Mouse (Mus musculus) kidney, adult 2 months (tissue): Measurements from ENCODE around the gene Tec. TPM values are rescaled to one million over a fixed set of nuclear protein-coding genes. Genes with fewer than 3 reads are reported as not detected.

Source experiments
- DNase-seq: peaks from one replicate; pipeline ENCODE4 v3.0.0; 2021
- H3K27ac ChIP-seq: fragments of 200-500 bp; 2 replicates; pipeline ENCODE4 v1.5.1; 2012; ENCODE audit warnings: low read depth, low read length, control low read depth, inconsistent platforms; ENCODE audit not compliant: insufficient read depth
- H3K27me3 ChIP-seq: fragments of 200-500 bp; replicated peaks from 2 replicates; pipeline ENCODE4 v1.6.1; 2012; ENCODE audit warnings: mild to moderate bottlenecking, moderate library complexity, low read length, inconsistent platforms; ENCODE audit not compliant: control insufficient read depth, insufficient read depth
- H3K36me3 ChIP-seq: fragments of 200-500 bp; 2 replicates; pipeline ENCODE4 v1.6.1; 2012; ENCODE audit warnings: mild to moderate bottlenecking, moderate library complexity, low read length, inconsistent platforms; ENCODE audit not compliant: control insufficient read depth, insufficient read depth
- H3K4me1 ChIP-seq: fragments of 200-500 bp; 2 replicates; pipeline ENCODE4 v1.6.1; 2011; ENCODE audit warnings: low read length; ENCODE audit not compliant: control insufficient read depth, insufficient read depth
- H3K4me3 ChIP-seq: fragments of 200-500 bp; 2 replicates; pipeline ENCODE4 v1.5.1; 2011; ENCODE audit warnings: mild to moderate bottlenecking, low read depth, low read length, control low read depth; ENCODE audit not compliant: insufficient read depth
- CTCF ChIP-seq: fragments of 200-500 bp; conservative IDR thresholded peaks from 2 replicates; pipeline ENCODE4 v1.5.1; 2011; ENCODE audit warnings: low read depth, mild to moderate bottlenecking, control low read depth, low read length, moderate library complexity, mixed read lengths; ENCODE audit not compliant: insufficient read depth, insufficient read length
- POLR2A ChIP-seq: fragments of 200-500 bp; IDR thresholded peaks from one replicate; pipeline ENCODE4 v1.6.1; 2011; ENCODE audit warnings: low read depth, low read length, control low read depth
- whole genome bisulfite sequencing: fragments of 180-500 bp; shearing (Covaris S2); methylation state at CpG from one replicate; pipeline ENCODE4 v1.1.7; 2018; 5-methylcytosine and 5-hydroxymethylcytosine counted together
- polyA plus RNA-seq: library from polyadenylated mRNA; depleted of rRNA; stranded (reverse); fragments of >200 nt; gene quantifications from 2 replicates; pipeline ENCODE4 v1.2.3, GENCODE M21; 2012

Gene Tec
- polyA plus RNA-seq, 1 experiment: 8.1 TPM

DNA sequence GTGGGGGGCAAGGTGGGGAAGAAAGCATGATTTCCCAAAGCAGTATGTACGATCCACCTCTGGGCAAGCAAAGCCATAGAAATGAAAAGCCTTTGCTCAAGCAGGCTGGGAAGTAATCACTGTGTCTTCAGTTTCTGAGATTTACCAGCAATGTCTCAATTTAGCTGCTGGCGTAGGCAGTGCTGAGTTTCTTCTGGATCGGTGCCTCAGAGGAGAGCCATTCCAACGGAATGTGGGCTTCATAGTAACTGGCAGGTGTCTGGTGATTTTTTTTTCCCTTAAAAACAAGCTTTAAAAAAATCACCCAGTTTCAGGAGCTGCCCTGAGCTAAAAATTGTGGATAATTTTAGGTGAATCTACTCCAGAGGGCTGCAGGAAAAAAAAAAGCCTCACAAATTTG, 120.9 kb downstream of the Tec start:
- H3K4me3 ChIP-seq: no peak overlapping the region
- WGBS: 74% methylated on average over 4 of the region's 4 CpGs
- no peaks in the 10 kb centered on the region for H3K4me1 ChIP-seq
- DNase-seq: no peak
- H3K27me3 ChIP-seq: no peaks in the 10 kb centered on the region
- TF ChIP-seq POLR2A (no peak), CTCF (no peak)
- H3K36me3 ChIP-seq: no peaks in the 10 kb centered on the region
- no peak overlapping the region for H3K27ac ChIP-seq

DNA sequence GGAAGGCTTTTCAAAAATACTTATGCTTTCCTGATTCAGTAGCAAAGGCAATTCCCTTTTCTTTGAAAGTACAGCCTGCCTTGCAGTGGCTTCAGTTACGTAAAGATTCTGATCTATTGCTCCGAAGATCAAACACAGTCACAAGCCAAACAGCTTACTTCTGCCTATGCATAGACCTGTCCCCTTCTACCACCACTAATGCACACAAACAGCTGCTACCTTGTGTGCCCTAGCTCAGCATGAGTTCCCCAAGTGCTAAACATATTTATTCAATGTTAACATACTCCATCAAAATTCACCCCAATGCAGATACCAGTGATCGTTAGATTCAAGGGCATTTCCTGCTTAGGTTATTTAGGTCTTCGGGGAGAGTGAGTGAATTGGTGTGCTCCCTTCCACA, 121.8 kb downstream of the Tec start:
- 72% methylated on average over 4 of the region's 4 CpGs for WGBS
- Histone ChIP-seq H3K4me1 (no peaks in the 10 kb centered on the region), H3K36me3 (no peaks in the 10 kb centered on the region), H3K4me3 (no peak overlapping the region), H3K27ac (no peak overlapping the region), H3K27me3 (no peaks in the 10 kb centered on the region)
- DNase-seq: no peak
- TF ChIP-seq POLR2A (no peak), CTCF (no peak)

DNA sequence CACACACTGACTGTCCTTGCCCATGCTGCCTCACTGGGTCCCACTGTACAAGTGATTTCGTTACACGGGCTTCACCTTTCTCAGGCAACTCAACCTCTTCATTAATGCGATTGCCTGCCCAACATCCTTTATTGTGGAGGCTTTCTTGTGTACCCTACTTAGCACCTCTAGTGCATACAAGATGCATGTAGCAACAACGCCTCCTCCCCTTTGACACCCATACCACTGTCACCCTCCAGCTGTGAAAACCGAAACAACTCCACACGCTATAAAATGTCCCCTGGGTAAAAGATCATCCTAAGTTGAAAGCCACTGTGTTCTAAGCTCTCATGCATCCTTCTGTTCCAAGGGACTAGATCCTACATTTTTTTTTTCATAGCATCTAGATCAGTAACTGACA, 125.2 kb downstream of the Tec start:
- Histone ChIP-seq H3K27ac (no peak overlapping the region), H3K4me1 (no peaks in the 10 kb centered on the region), H3K36me3 (no peaks in the 10 kb centered on the region), H3K27me3 (no peaks in the 10 kb centered on the region), H3K4me3 (no peak overlapping the region)
- TF ChIP-seq CTCF (no peak), POLR2A (no peak)
- 93% methylated on average over 6 of the region's 6 CpGs for WGBS
- no peak for DNase-seq

DNA sequence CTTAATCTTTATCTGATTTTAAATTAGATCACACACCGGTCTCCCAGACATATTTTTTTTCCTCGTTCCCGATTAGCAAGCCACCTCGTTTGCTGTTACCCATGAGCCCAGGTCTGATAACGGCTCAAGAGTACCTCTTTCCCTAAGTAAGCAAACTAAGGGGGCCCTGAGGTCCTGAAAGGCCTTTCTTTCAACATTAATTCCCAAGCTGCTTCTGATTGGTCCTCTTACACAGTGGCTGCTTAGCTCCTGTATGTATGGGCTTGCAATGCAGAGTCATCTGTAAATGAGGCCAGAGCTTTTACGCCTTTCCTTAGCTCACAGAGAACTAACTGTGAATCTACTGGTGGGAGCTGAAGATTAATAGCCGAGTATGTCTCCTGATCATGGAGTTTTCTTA, 131.4 kb downstream of the Tec start:
- Histone ChIP-seq H3K27ac (no peak overlapping the region), H3K36me3 (no peaks in the 10 kb centered on the region), H3K27me3 (no peaks in the 10 kb centered on the region), H3K4me1 (no peaks in the 10 kb centered on the region), H3K4me3 (no peak overlapping the region)
- no peak for DNase-seq
- no peak for TF ChIP-seq POLR2A
- TF ChIP-seq CTCF: no peak
- WGBS: 78% methylated on average over 7 of the region's 7 CpGs

DNA sequence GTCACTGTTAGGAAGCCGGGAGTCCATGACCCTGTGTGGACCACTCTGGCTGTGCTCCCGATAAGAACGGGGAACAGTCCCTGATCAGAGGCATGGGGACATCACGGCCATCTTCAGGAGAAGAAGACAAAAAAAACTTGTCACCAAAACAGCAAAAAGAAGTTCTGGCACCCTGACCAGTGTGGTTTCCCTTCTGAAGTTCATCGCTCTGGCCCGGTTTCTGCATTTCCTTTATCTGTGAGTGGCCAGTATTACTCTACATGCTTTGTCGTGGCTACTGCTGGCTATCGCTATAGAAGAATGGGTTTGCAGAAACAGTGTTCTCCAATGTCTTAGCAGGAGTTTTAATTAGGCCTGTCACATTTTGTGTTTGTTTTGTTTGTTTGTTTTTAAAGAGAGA, 131.8 kb downstream of the Tec start:
- no peak for DNase-seq
- no peak for TF ChIP-seq CTCF
- no peak for TF ChIP-seq POLR2A
- 68% methylated on average over 8 of the region's 8 CpGs for WGBS
- Histone ChIP-seq H3K4me3 (no peak overlapping the region), H3K27ac (no peak overlapping the region), H3K4me1 (no peaks in the 10 kb centered on the region), H3K27me3 (no peaks in the 10 kb centered on the region), H3K36me3 (no peaks in the 10 kb centered on the region)

DNA sequence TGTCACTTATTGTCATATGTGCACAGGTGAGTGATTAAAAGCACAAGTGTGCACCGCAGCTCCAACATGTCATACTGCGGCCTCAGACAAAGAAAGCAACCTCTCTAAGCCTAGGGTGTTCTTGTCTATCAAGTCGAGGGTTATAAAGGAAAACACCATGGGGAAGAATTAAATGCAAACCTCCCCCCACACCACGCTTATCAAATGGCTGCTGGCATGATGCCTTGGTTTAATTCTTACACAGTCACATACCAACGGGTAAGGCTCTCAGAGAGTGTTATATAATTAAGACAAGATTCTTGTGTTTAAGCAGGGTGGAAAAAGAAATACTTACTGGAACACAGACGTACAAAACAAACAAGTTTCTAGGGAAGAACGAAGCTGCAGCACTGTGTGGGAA, 132.5 kb downstream of the Tec start:
- no peaks in the 10 kb centered on the region for H3K27me3 ChIP-seq
- no peak for TF ChIP-seq POLR2A
- TF ChIP-seq CTCF: no peak
- 56% methylated on average over 7 of the region's 7 CpGs for WGBS
- H3K4me1 ChIP-seq: no peaks in the 10 kb centered on the region
- no peak overlapping the region for H3K27ac ChIP-seq
- no peak overlapping the region for H3K4me3 ChIP-seq
- DNase-seq: no peak
- no peaks in the 10 kb centered on the region for H3K36me3 ChIP-seq

DNA sequence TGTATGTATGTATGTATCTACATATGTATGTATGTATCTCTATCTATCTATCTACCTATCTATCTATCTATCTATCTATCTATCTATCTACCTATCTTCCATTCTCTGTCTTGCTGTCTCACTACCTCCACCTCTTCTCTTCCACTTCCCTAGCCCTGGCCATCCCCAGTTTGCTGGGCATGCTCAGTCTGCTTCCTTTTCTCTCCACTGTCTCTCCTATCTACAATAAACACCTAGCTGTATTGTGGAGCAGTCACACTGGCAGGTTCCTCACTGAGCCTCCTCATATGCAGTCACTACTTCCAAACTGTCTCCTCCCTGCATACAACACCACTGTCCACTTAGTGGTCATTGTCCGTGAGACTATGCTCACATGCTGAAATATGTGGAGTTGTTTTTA, 135.4 kb downstream of the Tec start:
- Histone ChIP-seq H3K36me3 (no peaks in the 10 kb centered on the region), H3K4me3 (no peak overlapping the region), H3K27me3 (no peaks in the 10 kb centered on the region), H3K27ac (no peak overlapping the region), H3K4me1 (no peaks in the 10 kb centered on the region)
- WGBS: 76% methylated on average over 1 of the region's 1 CpGs
- DNase-seq: no peak
- TF ChIP-seq POLR2A: no peak
- no peak for TF ChIP-seq CTCF

DNA sequence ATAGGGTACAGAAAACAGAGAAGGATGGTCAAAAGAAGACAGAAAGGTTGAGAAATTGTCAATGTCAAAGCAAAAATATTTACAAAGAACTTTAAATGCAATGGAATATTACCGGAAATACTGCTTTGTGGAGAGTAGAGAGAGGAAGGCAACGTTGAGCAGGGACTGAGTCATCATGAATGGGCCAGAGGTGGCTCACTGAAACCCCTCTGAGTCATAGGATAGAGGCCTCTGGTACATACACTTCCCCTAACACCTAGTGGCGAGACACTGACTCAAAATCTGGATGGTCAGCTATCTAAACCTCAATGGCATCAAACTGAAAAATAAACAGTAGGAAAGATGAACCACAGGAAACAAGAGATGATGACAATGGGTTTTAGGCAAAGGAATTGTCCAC, 142.9 kb downstream of the Tec start:
- Histone ChIP-seq H3K27me3 (no peaks in the 10 kb centered on the region), H3K36me3 (no peaks in the 10 kb centered on the region), H3K4me1 (no peaks in the 10 kb centered on the region), H3K27ac (no peak overlapping the region), H3K4me3 (no peak overlapping the region)
- no peak for DNase-seq
- 83% methylated on average over 3 of the region's 3 CpGs for WGBS
- TF ChIP-seq CTCF (no peak), POLR2A (no peak)
